Mouse (Mus musculus) stomach, postnatal 0 days (tissue): ENCODE data around the gene Syne3.

Experiments used
- CTCF ChIP-seq: IDR thresholded peaks from 2 replicates; pipeline ENCODE4 v1.5.1; 2016; ENCODE audit warnings: antibody characterized with exemption, low read depth, mild to moderate bottlenecking, moderate library complexity
- EP300 ChIP-seq: optimal IDR thresholded peaks from 2 replicates; pipeline ENCODE3; 2016; ENCODE audit warnings: antibody characterized with exemption

DNA sequence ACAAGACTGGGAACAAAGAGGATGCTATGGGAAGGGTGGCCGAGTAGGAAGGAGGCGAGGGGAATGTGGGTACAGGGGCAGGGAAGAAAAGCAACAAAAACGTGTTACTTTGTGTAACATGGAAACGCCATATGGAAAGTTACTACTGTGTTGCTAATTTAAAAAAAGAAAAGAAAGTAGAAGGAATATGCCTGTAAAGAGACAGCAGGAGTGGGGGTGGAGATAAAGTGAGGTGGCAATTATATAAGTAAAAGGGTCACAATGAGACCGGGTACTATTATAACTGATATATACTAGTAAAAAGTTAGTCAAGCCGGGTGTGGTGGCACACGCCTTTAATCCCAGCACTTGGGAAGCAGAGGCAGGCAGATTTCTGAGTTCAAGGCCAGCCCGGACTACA, 92.8 kb downstream of the Syne3 start:
- TF ChIP-seq CTCF (no peak), EP300 (no peak)
